Mouse (Mus musculus): ENCODE results near the gene Arhgap45.
A peak's percentile ranks its signal among the peaks of the same experiment; 100 is the strongest.

Arhgap45 gene

GRCm38 (mm10) chr10:80057683-80058326 lies 41.4 kb downstream of the Arhgap45 start:
- peak; percentile 44 for DNase-seq

- peak; percentile 28 for DNase-seq
These were observed 46.7 kb downstream of the Arhgap45 start for GRCm38 (mm10) chr10:80063104-80063503.

GRCm38 (mm10) chr10:80063877-80064650 lies 47.6 kb downstream of the Arhgap45 start:
- no peak for DNase-seq

GRCm38 (mm10) chr10:80069251-80069650 lies 52.8 kb downstream of the Arhgap45 start:
- DNase-seq: no peak

GRCm38 (mm10) chr10:80069948-80070450 lies 53.5 kb downstream of the Arhgap45 start:
- DNase-seq: no peak

- peak; percentile 79 for DNase-seq
These were observed 54.5 kb downstream of the Arhgap45 start for GRCm38 (mm10) chr10:80070837-80071515.

GRCm38 (mm10) chr10:80071516-80071900 lies 55.1 kb downstream of the Arhgap45 start:
- no peak for DNase-seq

DNA sequence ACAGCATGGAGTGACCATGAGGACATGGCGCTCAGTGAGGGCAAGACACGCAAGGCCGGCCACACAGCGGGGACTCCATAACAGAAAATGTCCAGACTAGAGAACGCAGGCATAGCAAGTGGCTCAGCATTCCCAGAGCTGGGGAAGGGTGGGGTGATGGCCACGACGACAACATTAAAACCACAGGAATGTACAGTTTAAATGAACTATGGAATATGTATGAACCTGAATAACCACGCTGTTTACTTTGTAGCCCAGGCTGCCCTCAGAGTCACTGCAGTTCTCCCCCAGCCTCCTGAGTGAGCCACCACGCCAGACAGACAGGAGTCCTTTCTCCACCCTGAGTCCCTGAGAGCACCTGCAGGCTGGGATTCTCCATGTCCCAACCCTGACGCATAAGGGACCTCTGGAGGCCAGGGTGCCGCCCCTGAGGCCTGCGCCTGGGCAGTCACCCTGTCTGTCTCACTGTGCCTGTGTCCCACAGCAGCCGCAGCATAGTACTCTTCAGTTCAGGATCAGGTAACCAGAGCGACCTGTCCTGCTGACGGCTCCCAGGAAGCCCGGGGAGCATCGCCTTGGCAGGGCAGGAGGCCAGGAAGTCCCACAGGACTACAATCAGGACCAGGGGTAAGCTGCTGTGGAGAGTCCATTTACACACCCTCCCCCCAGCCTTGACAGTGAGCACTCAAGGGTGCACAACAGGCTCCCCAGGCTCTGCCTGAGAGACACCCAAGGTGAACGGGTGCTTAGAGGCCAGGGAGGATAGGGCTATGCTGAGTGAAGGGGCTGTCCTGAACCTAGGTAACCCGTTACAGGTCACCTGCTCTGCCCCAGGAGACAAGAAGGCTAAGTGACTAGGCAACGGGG lies 56.4 kb downstream of the Arhgap45 start:
- DNase-seq: no peak

DNA sequence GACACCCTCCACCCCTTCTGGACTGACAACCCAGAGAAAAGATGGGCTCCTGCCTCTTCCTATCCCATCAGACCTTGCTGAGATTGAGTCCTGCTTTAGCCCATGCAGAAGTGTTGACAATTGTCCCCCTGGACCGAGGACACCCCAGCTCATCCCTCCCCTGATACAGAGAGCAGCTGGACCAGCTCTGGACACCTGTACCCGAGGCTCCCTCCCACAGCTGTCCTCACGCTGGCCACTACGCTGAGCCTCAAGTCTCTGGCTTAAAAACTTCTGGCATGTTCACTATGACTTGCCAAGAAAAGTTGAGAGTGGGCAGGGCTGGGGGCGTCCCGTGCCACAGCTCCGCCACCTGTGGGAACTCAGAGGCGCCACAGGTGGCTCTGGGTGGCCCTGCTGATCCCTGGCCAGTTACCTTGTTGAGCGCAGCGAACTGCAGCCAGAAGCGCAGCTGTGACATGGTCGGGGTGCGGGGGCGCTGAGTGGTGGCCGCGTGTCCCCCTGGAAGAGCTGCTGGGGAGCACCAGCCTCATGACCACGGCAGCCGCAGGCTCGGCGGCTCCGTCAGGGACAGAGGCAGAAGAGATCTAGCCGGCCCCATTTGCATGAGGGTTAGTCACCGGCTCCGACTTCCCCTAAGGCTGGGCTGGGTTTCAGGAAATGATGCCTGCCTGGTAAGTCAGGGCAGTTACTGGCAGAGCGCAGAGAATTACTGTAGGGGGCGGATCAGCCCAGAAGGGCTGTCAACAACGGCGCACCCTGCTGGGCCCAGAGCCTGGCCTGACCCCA lies 58.6 kb downstream of the Arhgap45 start:
- DNase-seq: peak; percentile 67

DNA sequence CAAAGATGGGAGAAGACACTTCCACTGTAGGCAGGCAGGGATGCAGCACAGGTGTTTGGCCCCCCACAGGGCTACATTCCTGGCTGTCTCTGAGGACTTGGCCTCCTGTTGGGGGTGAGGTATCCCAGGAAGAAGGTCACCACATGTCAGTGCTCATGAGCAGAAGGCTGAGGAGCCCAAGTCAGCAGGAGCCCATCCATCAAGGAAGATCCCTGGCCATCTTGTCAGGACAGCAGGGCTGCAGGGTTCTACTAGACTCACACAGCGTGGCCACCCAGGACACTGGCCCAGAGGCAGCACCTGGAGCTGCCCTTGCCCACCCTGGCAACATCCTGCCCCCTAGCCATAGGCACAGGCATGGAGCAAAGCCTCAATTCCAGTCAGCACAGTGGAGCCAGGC lies 59.5 kb downstream of the Arhgap45 start:
- no peak for DNase-seq

DNA sequence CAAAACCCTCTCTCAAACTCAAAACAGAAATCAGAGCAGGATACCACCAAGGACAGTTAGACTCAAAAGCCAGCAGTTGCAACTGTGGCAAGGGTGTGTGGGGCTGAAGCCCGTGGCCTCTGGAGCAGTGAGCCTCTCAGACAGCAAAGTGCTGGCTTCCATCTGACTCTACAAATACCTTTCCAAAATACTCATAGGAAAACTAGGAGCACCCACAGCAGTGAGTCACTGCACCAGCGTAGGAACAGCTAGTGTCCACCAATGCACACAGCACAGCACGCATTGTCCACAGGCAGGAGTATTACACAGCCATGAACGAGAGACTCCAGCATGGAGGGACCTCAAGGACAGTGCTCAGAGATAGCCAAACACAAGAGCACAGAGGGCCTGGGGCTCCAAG lies 59.9 kb downstream of the Arhgap45 start:
- DNase-seq: no peak

DNA sequence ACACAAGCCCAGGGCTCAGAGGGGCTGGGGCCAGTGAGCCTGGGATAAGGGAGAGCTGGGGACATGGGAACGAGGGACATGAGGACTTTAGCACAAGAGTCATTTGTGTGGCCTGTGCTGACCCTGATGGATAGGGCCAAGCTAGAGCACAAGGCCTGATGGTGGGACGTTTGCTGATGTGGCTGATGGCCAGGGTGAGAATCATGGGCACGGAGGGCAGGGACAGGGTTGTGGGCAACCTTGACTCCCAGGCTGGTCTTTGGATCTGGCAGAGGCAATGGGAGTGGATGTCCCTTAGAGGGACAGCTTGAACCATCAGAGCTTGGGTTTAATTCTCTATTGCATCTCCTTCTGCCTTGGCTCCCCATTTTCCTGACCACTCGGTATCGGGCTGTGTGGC lies 60.9 kb downstream of the Arhgap45 start:
- no peak for DNase-seq

- no peak for DNase-seq
These were observed 61.9 kb downstream of the Arhgap45 start for GRCm38 (mm10) chr10:80078366-80078765.

- no peak for DNase-seq
These were observed 64.1 kb downstream of the Arhgap45 start for GRCm38 (mm10) chr10:80080396-80081070.

Data from right cerebral cortex, adult 18-20 months (tissue).